Mouse (Mus musculus) liver, embryonic 14.5 days (tissue): ENCODE results near the gene 1700122O11Rik. TPM values are rescaled to one million over a fixed set of nuclear protein-coding genes. Genes with fewer than 3 reads are reported as not detected.

Experiments
- ATAC-seq: fragments of 200-750 bp; cut with Nextera tagmentation; 2 replicates; pipeline ENCODE4 v1.8.0; 2017; ENCODE audit warnings: moderate number of reproducible peaks, mild to moderate bottlenecking, moderate library complexity; ENCODE audit not compliant: insufficient read depth
- DNase-seq, 3 experiments: peaks; one replicate each; pipeline ENCODE4 v3.0.0-alpha.2; 2012 to 2013; ENCODE audit warnings: low read depth in 3 of 3, low spot score in 3 of 3
- H3K27ac ChIP-seq: fragments of 300-500 bp; sonication (generic); 2 replicates; pipeline ENCODE4 v1.5.1; 2014; ENCODE audit warnings: moderate library complexity, mild to moderate bottlenecking, control low read depth, inconsistent platforms
- H3K27me3 ChIP-seq: fragments of 300-500 bp; sonication (generic); 2 replicates; pipeline ENCODE4 v1.6.1; 2014; ENCODE audit warnings: mild to moderate bottlenecking, low read length, moderate library complexity; ENCODE audit not compliant: control insufficient read depth, insufficient read depth
- H3K36me3 ChIP-seq: fragments of 300-500 bp; sonication (generic); replicated peaks from 2 replicates; pipeline ENCODE4 v1.6.1; 2014; ENCODE audit warnings: low read depth; ENCODE audit not compliant: control insufficient read depth, insufficient read depth
- H3K4me1 ChIP-seq, 2 experiments: fragments of 200-500 bp in 1 of 2; fragments of 300-500 bp in 1 of 2; sonication (generic) in 1 of 2; replicated peaks; 2 replicates each; pipeline ENCODE4 v1.6.1; 2012 to 2014; ENCODE audit warnings: antibody characterized with exemption in 1 of 2, inconsistent platforms in 1 of 2, low read length in 1 of 2; ENCODE audit not compliant: control insufficient read depth in 2 of 2, insufficient read depth in 2 of 2
- H3K4me2 ChIP-seq: fragments of 300-500 bp; sonication (generic); 2 replicates; pipeline ENCODE4 v1.6.1; 2014; ENCODE audit warnings: low read depth, mild to moderate bottlenecking, control low read depth, moderate library complexity
- H3K4me3 ChIP-seq, 2 experiments: fragments of 200-500 bp in 1 of 2; fragments of 300-500 bp in 1 of 2; sonication (generic) in 1 of 2; 2 replicates each; pipeline ENCODE4 v1.5.1; 2012 to 2014; ENCODE audit warnings: low read depth in 2 of 2, low read length in 2 of 2, mild to moderate bottlenecking in 2 of 2, control low read depth in 1 of 2, inconsistent platforms in 1 of 2, moderate library complexity in 1 of 2; ENCODE audit not compliant: insufficient read depth in 1 of 2
- H3K9ac ChIP-seq: fragments of 300-500 bp; sonication (generic); replicated peaks from 2 replicates; pipeline ENCODE4 v1.6.1; 2014; ENCODE audit warnings: mild to moderate bottlenecking, control low read depth, moderate library complexity
- H3K9me3 ChIP-seq: fragments of 300-500 bp; sonication (generic); 2 replicates; pipeline ENCODE4 v1.6.1; 2016; ENCODE audit warnings: low read length, mixed read lengths; ENCODE audit not compliant: control insufficient read depth
- CTCF ChIP-seq: IDR thresholded peaks from 2 replicates; pipeline ENCODE4 v1.5.1; 2016; ENCODE audit warnings: antibody characterized with exemption, low read depth, control low read depth
- EP300 ChIP-seq: IDR thresholded peaks from 2 replicates; pipeline ENCODE4 v1.6.1; 2016; ENCODE audit warnings: antibody characterized with exemption, low read depth
- WGBS: fragments of 180-500 bp; shearing (Covaris S2); extraction: QIAGEN DNeasy Blood & Tissue Kit; methylation state at CpG from one replicate; pipeline ENCODE4 v1.1.7; 2014; ENCODE audit not compliant: insufficient replicate concordance; 5-methylcytosine and 5-hydroxymethylcytosine counted together
- polyA plus RNA-seq, 2 experiments: library from polyadenylated mRNA; depleted of rRNA in 1 of 2; stranded (reverse) in 1 of 2; unstranded in 1 of 2; fragments of >200 nt; fragmentation: Nextera tagmentation in 1 of 2; extraction: Ambion mirVana in 1 of 2; gene quantifications; 2 replicates each; pipeline versions ENCODE4 v1.2.1 to v1.2.3; 2012 to 2014

Gene 1700122O11Rik
- polyA plus RNA-seq, 2 experiments: not detected

GRCm38 (mm10) chr17:48064196-48064843, 26.2 kb upstream of the 1700122O11Rik start:
- ATAC-seq (no peak), DNase-seq (no peak)
- Histone ChIP-seq H3K27me3 (no peaks in the 10 kb centered on the region), H3K9me3 (no peaks in the 10 kb centered on the region), H3K4me1 (no peaks in the 10 kb centered on the region), H3K36me3 (no peaks in the 10 kb centered on the region), H3K4me2 (no peak overlapping the region), H3K4me3 (no peak overlapping the region), H3K9ac (no peak overlapping the region), H3K27ac (no peak overlapping the region)
- WGBS: 33% methylated on average over 10 of the region's 10 CpGs
- TF ChIP-seq EP300: no peak
- no peak for TF ChIP-seq CTCF

- no peak for DNase-seq
- Histone ChIP-seq H3K4me2 (no peak overlapping the region), H3K4me3 (no peak overlapping the region), H3K9ac (no peak overlapping the region), H3K4me1 (0 out of 4 replicates have a peak, but pooled peaks cover 0 to 1% of the 10 kb centered on the region in 2 experiments), H3K27ac (no peak overlapping the region), H3K9me3 (no peaks in the 10 kb centered on the region), H3K27me3 (peaks cover 14% of the 10 kb centered on the region), H3K36me3 (no peaks in the 10 kb centered on the region)
- 13% methylated on average over 12 of the region's 12 CpGs for WGBS
- no peak for ATAC-seq
- no peak for TF ChIP-seq CTCF
- TF ChIP-seq EP300: no peak
These were observed 19.3 kb upstream of the 1700122O11Rik start for GRCm38 (mm10) chr17:48057382-48057781.

- no peak for TF ChIP-seq CTCF
- TF ChIP-seq EP300: no peak
- WGBS: 44% methylated on average over 20 of the region's 20 CpGs
These were observed 17.2 kb upstream of the 1700122O11Rik start for GRCm38 (mm10) chr17:48055076-48055816.

GRCm38 (mm10) chr17:48053646-48054045, 15.6 kb upstream of the 1700122O11Rik start:
- no peak overlapping the region for H3K4me2 ChIP-seq
- H3K4me3 ChIP-seq: no peak overlapping the region
- 58% methylated on average over 2 of the region's 2 CpGs for WGBS
- no peak for TF ChIP-seq CTCF
- no peak for TF ChIP-seq EP300
- H3K36me3 ChIP-seq: no peaks in the 10 kb centered on the region
- ATAC-seq (no peak), DNase-seq (no peak)
- H3K4me1 ChIP-seq: 0 out of 4 replicates have a peak, but pooled peaks cover 0 to 6% of the 10 kb centered on the region in 2 experiments
- no peaks in the 10 kb centered on the region for H3K9me3 ChIP-seq
- H3K27ac ChIP-seq: no peak overlapping the region
- peaks cover 14% of the 10 kb centered on the region for H3K27me3 ChIP-seq
- no peak overlapping the region for H3K9ac ChIP-seq

More at GRCm38 (mm10) chr17:48055076-48055816, 17.2 kb upstream of the 1700122O11Rik start:
- Histone ChIP-seq H3K27me3 (peaks cover 14% of the 10 kb centered on the region), H3K9ac (no peak overlapping the region), H3K27ac (no peak overlapping the region), H3K4me3 (no peak overlapping the region), H3K4me2 (no peak overlapping the region), H3K4me1 (0 out of 4 replicates have a peak, but pooled peaks cover 0 to 6% of the 10 kb centered on the region in 2 experiments), H3K9me3 (no peaks in the 10 kb centered on the region), H3K36me3 (no peaks in the 10 kb centered on the region)
- DNase-seq: no peak
- ATAC-seq: no peak
